Mouse (Mus musculus) duodenum, adult 2 months (tissue): Measurements from ENCODE around the gene Gzma. TPM values are rescaled to one million over a fixed set of nuclear protein-coding genes. Genes with fewer than 3 reads are reported as not detected.

Experiments used
- polyA plus RNA-seq: library from polyadenylated mRNA; depleted of rRNA; stranded (reverse); fragments of >200 nt; gene quantifications from 2 replicates; pipeline ENCODE4 v1.2.3, GENCODE M21; 2012; ENCODE audit warnings: low replicate concordance; rRNA removed

Gene Gzma
- 4.6 and 8.6 TPM in 2 replicates for polyA plus RNA-seq

GRCm38 (mm10) chr13:113100879-113101278 lies at the start of gene Gzma:
Gzma (minus strand) TSS chr13:113100981.

GRCm38 (mm10) chr13:113046211-113046883 lies 54.4 kb downstream of the Gzma start, which contains the start of gene Gpx8:
Gpx8 (minus strand) TSS chr13:113046410.

Other genes starting within 250 kb of the Gzma start
- 0.51 and 0.93 TPM in 2 replicates for gene Mtrex, start 173.6 kb downstream of the Gzma start, polyA plus RNA-seq
- 0.36 and 0.46 TPM in 2 replicates for gene Dhx29, start 173.5 kb downstream of the Gzma start, polyA plus RNA-seq
- 0.32 and 0.76 TPM in 2 replicates for gene Ccno, start 113.2 kb downstream of the Gzma start, polyA plus RNA-seq
- gene Mcidas, start 107.1 kb downstream of the Gzma start, polyA plus RNA-seq, result 0.05 TPM in 1 of 2 replicates, not detected in the other
- gene Cdc20b, start 65.9 kb downstream of the Gzma start, polyA plus RNA-seq, result not detected in 2 replicates
- 0.48 TPM in 1 of 2 replicates, not detected in the other for gene Gpx8, start 54.6 kb downstream of the Gzma start, polyA plus RNA-seq
- 1.3 TPM in 2 replicates for gene Esm1, start 108.7 kb upstream of the Gzma start, polyA plus RNA-seq
- 0.17 TPM in 1 of 2 replicates, not detected in the other for gene Gzmk, start 124.9 kb upstream of the Gzma start, polyA plus RNA-seq
- gene BC067074, start 192.2 kb upstream of the Gzma start, polyA plus RNA-seq, result 0.06 and 0.14 TPM in 2 replicates